Mouse (Mus musculus): ENCODE measurements around the gene Auts2.

The Auts2 gene

GRCm38 (mm10) chr5:132448401-132449066 is 94.6 kb downstream of the Auts2 start:
- no peak for DNase-seq (ENCODE audit: low read depth, low spot score)

GRCm38 (mm10) chr5:132445213-132445954 is 97.8 kb downstream of the Auts2 start:
- no peak for DNase-seq (ENCODE audit: low read depth, low spot score)

GRCm38 (mm10) chr5:132442948-132443347 is 100.2 kb downstream of the Auts2 start:
- DNase-seq (ENCODE audit: low read depth, low spot score), result no peak

- DNase-seq (ENCODE audit: low read depth, low spot score), result no peak
Observed at GRCm38 (mm10) chr5:132438414-132438813, 104.7 kb downstream of the Auts2 start.

- DNase-seq (ENCODE audit: low read depth, low spot score), result no peak
Observed at GRCm38 (mm10) chr5:132437994-132438393, 105.2 kb downstream of the Auts2 start.

GRCm38 (mm10) chr5:132437478-132437877 is 105.7 kb downstream of the Auts2 start:
- DNase-seq (ENCODE audit: low read depth, low spot score), result no peak

GRCm38 (mm10) chr5:132436901-132437300 is 106.2 kb downstream of the Auts2 start:
- no peak for DNase-seq (ENCODE audit: low read depth, low spot score)

GRCm38 (mm10) chr5:132436473-132436872 is 106.7 kb downstream of the Auts2 start:
- DNase-seq (ENCODE audit: low read depth, low spot score), result no peak

GRCm38 (mm10) chr5:132435401-132435800 is 107.7 kb downstream of the Auts2 start:
- no peak for DNase-seq (ENCODE audit: low read depth, low spot score)

- no peak for DNase-seq (ENCODE audit: low read depth, low spot score)
Observed at GRCm38 (mm10) chr5:132433377-132434115, 109.6 kb downstream of the Auts2 start.

- DNase-seq (ENCODE audit: low read depth, low spot score), result no peak
Observed at GRCm38 (mm10) chr5:132429363-132429762, 113.8 kb downstream of the Auts2 start.

- DNase-seq (ENCODE audit: low read depth, low spot score), result no peak
Observed at GRCm38 (mm10) chr5:132426342-132426741, 116.8 kb downstream of the Auts2 start.

GRCm38 (mm10) chr5:132425792-132426309 is 117.3 kb downstream of the Auts2 start:
- no peak for DNase-seq (ENCODE audit: low read depth, low spot score)

GRCm38 (mm10) chr5:132410338-132410852 is 132.7 kb downstream of the Auts2 start:
- DNase-seq (ENCODE audit: low read depth, low spot score), result no peak

- no peak for DNase-seq (ENCODE audit: low read depth, low spot score)
Observed at GRCm38 (mm10) chr5:132408892-132409575, 134.1 kb downstream of the Auts2 start.

GRCm38 (mm10) chr5:132400556-132400955 is 142.6 kb downstream of the Auts2 start:
- no peak for DNase-seq (ENCODE audit: low read depth, low spot score)

GRCm38 (mm10) chr5:132399486-132399885 is 143.7 kb downstream of the Auts2 start:
- no peak for DNase-seq (ENCODE audit: low read depth, low spot score)

GRCm38 (mm10) chr5:132395922-132396321 is 147.2 kb downstream of the Auts2 start:
- DNase-seq (ENCODE audit: low read depth, low spot score), result no peak

- DNase-seq (ENCODE audit: low read depth, low spot score), result no peak
Observed at GRCm38 (mm10) chr5:132394800-132395575, 148.2 kb downstream of the Auts2 start.

All from c-Kit-negative CD71-positive TER-119-positive erythroid progenitor cells, embryonic 14.5 days (primary cell).